Mouse (Mus musculus): ENCODE measurements around the gene Rtl8a. TPM values are rescaled to one million over a fixed set of nuclear protein-coding genes. Genes with fewer than 3 reads are reported as not detected.

Gene Rtl8a
- 0.99 TPM for polyA plus RNA-seq (2014; fragmentation: Illumina TruSeq; extraction: RNeasy Lipid Tissue Mini Kit (QIAGEN cat#74804); ENCODE audit: low read depth, low replicate concordance)

DNA sequence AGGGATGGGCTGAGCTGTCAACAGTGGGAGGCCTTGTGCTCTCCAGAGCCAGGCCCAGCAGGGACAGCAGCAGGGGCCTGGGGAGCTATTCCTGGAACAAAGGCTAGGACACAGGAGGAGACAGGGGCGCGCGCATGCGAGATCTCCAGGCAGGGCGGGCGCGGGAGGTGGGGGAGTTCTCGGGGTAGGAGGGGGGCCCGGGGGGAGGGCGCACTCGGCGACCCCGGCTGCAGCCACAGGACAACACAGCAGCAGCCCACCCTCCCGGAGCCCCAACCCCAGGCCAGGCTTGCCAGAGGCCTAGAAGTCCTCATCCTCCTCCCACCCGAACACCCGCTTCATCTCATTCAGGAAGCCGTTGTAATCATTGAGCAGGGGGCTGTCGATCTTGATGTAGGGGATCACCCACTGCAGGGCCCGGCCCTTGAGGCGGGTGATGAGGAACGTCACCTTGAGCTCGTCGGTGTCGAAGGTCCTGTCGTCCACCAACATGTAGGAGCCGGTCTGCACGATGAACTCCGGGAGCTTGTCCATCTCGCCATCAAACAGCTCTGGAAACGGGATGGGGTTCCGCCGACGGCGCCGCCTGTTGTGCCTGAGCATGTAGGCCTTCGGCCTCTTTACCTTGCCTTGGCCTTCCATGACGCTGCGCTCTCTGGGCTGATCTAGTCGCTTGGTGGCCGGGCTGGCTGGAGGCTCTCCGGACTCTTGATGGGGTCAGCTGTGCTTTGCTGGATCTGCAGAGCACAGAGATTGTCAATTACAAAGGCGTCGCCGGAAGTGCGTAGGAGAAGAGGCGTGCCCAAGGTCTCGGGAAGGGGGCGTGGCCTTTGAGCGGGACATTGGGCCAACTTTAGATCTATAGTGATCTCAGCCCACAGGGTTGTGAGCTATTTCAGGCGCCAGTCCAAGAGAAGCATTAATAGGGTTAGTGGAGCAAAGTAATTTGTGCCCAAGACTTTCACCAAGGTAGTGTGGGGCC is at the start of gene Rtl8a:
TSS of gene Rtl8a (minus strand) at position 703 of the 982 bp plus-strand sequence.

DNA sequence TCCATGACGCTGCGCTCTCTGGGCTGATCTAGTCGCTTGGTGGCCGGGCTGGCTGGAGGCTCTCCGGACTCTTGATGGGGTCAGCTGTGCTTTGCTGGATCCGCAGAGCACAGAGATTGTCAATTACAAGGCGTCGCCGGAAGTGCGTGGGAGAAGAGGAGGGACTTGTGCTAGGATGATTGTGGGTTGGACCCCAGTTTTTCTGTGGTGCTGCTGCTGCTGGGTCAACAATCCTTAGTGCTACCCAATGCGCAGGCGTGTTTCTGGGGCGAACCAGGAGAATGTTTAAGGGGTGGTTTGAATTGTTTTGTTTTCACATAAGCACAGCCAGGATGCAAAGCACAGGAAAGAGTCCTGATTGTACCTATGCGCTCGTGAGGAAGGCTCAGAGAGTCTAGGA is 26.8 kb upstream of the Rtl8a start, which contains the start of gene Rtl8b:
TSS of gene Rtl8b (minus strand) at position 115 of the 400 bp plus-strand sequence.

DNA sequence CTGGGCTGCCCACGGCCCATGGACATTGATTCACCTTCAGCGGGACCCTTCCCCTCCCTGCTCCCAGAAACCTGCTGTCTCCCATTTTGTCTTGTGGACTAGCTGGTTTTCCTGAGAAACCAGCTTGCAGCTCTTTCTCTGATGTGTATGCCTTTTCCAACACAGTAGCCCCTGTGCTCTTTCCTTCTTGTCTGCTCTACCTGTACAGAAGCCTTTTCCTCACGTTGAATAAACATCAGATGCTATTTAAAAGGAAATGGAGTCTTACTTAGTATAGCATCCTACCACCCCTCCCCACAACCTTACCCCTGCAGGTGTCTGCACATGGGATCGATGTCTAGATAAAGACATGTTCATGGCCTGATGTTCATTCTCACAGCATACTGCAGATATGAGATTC is 34.6 kb downstream of the Rtl8a start, which contains the start of gene Gm14597:
TSS of gene Gm14597 (minus strand) at position 101 of the 400 bp plus-strand sequence.

DNA sequence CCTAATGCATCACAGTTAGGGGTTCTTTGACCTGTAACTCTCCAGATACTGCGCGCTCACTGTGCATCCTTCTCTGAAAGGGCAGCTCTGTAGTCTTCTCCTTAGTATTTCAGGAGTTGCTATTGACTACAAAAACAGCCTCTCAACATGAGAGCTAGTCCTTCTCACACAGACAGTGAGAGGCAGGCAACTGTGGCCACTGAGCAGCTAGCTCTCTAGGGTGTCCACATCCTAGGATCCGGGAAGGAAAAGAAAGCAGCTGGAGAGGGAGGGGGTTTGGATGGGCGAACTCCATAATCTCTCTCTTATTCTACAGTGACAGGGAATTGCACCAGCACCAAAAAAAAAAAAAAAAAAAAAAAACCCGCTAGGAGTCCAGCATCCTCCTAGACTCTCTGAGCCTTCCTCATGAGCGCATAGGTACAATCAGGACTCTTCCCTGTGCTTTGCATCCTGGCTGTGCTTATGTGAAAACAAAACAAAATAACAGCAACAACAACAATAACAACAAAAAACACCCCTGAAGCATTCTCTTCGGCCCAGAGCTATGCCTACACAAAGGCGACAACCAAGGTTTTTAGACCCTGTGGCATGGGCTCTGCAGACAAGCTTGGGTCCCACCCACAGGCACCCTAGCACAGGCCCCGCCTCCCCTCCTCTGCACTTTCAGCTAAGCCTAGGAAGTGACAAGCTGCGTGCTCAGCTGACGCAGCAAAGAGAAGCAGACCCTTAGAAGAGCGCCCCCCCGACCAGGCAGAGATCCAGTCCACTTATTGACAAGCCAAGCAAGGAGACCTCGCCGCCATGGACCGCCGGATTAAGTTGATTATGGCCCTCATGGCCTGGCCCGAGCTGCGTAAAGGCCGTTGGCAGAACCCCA is 36.0 kb downstream of the Rtl8a start, which contains the start of gene Rtl8c:
TSS of gene Rtl8c (plus strand) at position 791 of the 880 bp plus-strand sequence.

Other genes with a start within 250 kb of the Rtl8a start
- 34.9 TPM for gene Etd, start 208.8 kb downstream of the Rtl8a start, polyA plus RNA-seq (2014; fragmentation: Illumina TruSeq; extraction: RNeasy Lipid Tissue Mini Kit (QIAGEN cat#74804); ENCODE audit: low read depth, low replicate concordance)
- not detected for gene Rtl8c, start 35.6 kb downstream of the Rtl8a start, polyA plus RNA-seq (2014; fragmentation: Illumina TruSeq; extraction: RNeasy Lipid Tissue Mini Kit (QIAGEN cat#74804); ENCODE audit: low read depth, low replicate concordance)
- gene Gm14597, start 34.7 kb downstream of the Rtl8a start, polyA plus RNA-seq (2014; fragmentation: Illumina TruSeq; extraction: RNeasy Lipid Tissue Mini Kit (QIAGEN cat#74804); ENCODE audit: low read depth, low replicate concordance), result 12.2 TPM
- 0.42 TPM for gene Rtl8b, start 26.7 kb upstream of the Rtl8a start, polyA plus RNA-seq (2014; fragmentation: Illumina TruSeq; extraction: RNeasy Lipid Tissue Mini Kit (QIAGEN cat#74804); ENCODE audit: low read depth, low replicate concordance)
- gene 4930502E18Rik, start 81.1 kb upstream of the Rtl8a start, polyA plus RNA-seq (2014; fragmentation: Illumina TruSeq; extraction: RNeasy Lipid Tissue Mini Kit (QIAGEN cat#74804); ENCODE audit: low read depth, low replicate concordance), result 20.7 TPM
- gene 1700013H16Rik, start 114.1 kb upstream of the Rtl8a start, polyA plus RNA-seq (2014; fragmentation: Illumina TruSeq; extraction: RNeasy Lipid Tissue Mini Kit (QIAGEN cat#74804); ENCODE audit: low read depth, low replicate concordance), result 110 TPM
- not detected for gene Zfp36l3, start 132.7 kb upstream of the Rtl8a start, polyA plus RNA-seq (2014; fragmentation: Illumina TruSeq; extraction: RNeasy Lipid Tissue Mini Kit (QIAGEN cat#74804); ENCODE audit: low read depth, low replicate concordance)
- 10.5 TPM for gene Xlr, start 154.0 kb upstream of the Rtl8a start, polyA plus RNA-seq (2014; fragmentation: Illumina TruSeq; extraction: RNeasy Lipid Tissue Mini Kit (QIAGEN cat#74804); ENCODE audit: low read depth, low replicate concordance)

Data from testis, adult 10 weeks (tissue).